Mouse (Mus musculus): ENCODE measurements around the gene Ilf2.
A peak's percentile ranks its signal among the peaks of the same experiment; 100 is the strongest.

The Ilf2 gene

GRCm38 (mm10) chr3:90462579-90462978 lies 13.3 kb upstream of the Ilf2 start:
- DNase-seq (ENCODE audit: low spot score in 2 of 2), result no peak

DNA sequence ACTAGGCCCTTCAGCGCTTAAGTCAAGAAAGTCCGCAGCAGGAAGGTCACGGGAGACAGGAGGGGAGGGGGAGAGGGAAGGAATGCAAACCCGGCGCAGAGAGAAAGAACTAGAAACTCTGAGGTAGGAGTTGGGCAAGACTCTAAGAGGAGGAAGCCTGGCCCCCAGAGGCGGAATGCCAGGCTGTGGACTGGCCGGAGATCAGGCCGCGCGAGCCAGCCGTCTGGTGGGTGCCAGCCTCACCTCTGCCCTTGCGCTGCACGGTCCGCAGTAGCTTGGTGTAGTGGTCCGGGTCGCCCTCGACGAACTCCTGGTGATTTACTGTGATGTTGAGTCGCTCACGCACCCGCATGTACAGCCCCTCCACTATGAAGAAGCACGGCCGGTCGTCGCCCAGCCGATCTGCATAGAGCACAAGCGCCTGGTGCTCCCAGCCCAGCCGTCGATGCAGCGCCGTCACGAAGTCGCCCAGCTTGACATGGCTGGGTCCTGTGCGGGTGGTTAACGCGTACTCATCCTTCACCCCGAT lies 11.3 kb upstream of the Ilf2 start:
- DNase-seq (ENCODE audit: low spot score in 2 of 2), result peak in 1 of 2 experiments; percentile 26

DNA sequence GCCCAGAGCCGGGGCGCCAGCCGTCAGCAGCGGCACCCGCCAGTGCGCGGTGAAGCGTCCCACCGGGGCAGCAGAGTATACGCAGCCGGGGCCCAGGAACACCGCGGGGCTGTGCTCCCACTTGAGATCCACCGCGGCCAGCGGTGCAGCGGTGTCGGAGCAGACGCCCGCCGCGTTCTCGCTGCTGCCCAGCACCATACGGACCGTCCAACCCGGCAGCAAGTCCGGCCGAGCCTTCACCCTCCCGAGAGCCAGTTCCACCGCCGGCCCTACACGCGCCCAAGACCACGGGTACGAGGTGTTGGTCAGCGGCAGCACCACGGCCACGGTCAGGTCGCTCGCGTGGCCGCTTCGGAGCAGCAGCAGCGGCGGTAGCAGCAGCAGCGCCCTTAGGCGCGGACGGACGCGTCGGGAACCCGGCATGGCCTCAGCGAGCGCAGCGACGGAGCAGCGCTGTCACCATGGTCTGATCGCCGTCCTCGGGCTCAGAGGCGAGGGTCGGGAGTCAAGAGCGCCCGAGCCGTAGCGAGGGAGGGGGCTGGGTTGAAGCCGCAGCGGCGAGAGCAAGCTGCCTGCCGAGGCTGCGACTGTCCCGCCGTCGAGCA lies 10.7 kb upstream of the Ilf2 start:
- peak in 1 of 2 experiments; percentile 23 for DNase-seq (ENCODE audit: low spot score in 2 of 2)

DNA sequence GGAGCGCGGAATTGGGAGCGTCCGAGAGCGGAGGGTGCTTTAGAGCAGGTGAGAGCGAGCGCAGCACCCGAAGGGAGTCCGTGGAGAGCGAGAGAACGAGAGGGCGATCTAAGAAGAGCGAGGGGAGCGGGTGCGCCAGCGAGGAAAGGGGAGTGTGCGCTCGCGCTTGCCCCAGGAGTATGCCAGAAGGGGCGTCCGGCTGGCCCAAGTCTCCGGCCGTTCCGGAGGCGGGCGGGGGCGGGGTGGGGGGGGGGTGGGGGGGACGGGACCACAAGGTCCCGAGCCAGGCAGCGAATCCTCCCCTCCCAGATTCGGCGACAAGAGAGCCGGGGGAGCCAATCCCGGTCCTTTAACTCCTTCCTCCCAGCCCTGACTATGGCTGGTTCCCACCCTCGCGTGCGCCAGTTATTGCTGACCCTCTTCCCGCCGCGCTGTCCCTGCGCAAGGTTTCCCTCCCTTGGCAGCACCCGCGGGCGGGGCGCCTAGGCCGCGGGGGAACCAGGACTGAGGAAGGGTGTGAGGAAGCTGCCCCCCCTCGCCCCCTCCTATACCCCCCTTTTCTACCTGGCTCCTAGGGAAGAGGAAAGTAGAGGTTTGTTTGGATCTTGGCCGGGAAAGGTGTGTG lies 10.1 kb upstream of the Ilf2 start, which contains the start of gene Npr1:
Gene Npr1 (minus strand): TSS at position 181 of the 625 bp plus-strand sequence.
- DNase-seq (ENCODE audit: low spot score in 2 of 2), result peak; percentile 45 to 63

DNA sequence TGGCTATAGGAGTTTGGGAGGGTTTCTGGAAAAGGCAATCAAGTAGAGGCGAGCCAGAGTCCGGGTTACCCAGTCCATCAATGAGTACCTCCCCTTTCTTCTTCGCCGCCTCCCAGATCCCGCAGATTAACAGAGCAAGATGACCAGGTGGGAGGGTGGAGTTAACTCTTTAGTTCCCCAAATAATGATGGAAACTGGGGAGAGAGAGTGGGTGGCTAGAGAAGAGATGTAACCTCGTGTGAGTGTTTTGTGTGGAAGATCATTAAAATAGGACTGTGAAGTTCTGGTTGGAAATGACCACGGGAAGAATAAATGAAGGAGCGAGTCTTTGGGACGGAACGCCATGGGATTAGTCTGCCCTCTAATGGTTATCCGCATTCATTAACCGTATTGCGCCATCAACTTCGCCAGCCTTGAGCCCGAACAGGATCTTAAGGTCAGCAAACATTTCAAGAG lies 9.6 kb upstream of the Ilf2 start:
- peak; percentile 61 to 77 for DNase-seq (ENCODE audit: low spot score in 2 of 2)

- no peak for DNase-seq (ENCODE audit: low spot score in 2 of 2)
These were observed 8.2 kb upstream of the Ilf2 start for GRCm38 (mm10) chr3:90467618-90468300.

- peak; percentile 58 to 59 for DNase-seq (ENCODE audit: low spot score in 2 of 2)
These were observed 3.7 kb upstream of the Ilf2 start for GRCm38 (mm10) chr3:90472213-90472612.

- no peak for DNase-seq (ENCODE audit: low spot score in 2 of 2)
These were observed 635 bp upstream of the Ilf2 start for GRCm38 (mm10) chr3:90475151-90475830.

GRCm38 (mm10) chr3:90486998-90487397 lies 11.1 kb downstream of the Ilf2 start:
- DNase-seq (ENCODE audit: low spot score in 2 of 2), result no peak

- DNase-seq (ENCODE audit: low spot score in 2 of 2), result no peak
These were observed 12.7 kb downstream of the Ilf2 start for GRCm38 (mm10) chr3:90488576-90488975.

DNA sequence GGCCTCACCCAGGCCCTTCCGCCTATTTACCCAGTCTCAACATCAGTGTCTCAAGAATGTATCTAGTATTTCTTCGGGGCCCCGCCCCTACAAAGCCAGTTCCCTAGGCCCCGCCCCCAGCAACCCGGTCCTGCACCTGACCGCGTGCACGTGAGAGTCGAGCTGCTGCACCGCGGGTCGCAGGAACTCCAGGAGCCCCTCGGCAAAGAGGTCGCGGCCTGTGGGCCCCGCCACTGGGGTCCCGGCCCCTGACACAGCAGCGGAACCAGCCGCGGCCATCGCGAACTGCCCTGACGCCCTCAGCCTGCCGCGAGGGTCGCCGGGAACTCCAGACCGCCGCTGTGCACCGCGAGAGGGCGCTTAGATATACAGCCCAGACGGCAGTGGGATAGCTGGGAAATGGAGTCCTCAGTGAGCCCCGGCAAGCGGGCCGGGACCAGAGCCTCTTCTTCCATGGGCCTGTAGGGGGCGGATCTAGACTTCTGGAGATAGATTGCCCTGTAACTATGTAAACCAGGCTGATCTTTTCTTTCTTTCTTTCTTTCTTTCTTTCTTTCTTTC lies 14.8 kb downstream of the Ilf2 start, which contains the start of gene Snapin:
Gene Snapin (minus strand): TSS at position 338 of the 561 bp plus-strand sequence.
- DNase-seq (ENCODE audit: low spot score in 2 of 2), result peak; percentile 96 to 97

DNA sequence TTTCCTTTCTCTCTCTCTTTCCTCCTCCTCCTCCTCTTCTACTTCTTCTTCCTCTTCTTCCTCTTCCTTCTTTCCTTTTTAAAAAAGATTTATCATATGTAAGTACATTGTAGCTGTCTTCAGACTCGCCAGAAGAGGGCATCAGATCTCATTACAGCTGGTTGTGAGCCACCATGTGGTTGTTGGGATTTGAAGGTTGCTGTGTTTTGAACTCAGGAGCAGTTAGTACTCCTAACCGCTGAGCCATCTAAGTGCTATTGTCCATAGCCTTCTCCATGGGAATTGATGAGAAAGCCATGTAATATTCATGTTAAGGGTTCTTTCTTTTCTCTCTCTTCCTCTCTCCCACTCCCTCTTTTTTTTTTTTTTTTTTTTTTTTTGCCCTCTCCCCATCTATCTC lies 15.4 kb downstream of the Ilf2 start:
- DNase-seq (ENCODE audit: low spot score in 2 of 2), result no peak

DNA sequence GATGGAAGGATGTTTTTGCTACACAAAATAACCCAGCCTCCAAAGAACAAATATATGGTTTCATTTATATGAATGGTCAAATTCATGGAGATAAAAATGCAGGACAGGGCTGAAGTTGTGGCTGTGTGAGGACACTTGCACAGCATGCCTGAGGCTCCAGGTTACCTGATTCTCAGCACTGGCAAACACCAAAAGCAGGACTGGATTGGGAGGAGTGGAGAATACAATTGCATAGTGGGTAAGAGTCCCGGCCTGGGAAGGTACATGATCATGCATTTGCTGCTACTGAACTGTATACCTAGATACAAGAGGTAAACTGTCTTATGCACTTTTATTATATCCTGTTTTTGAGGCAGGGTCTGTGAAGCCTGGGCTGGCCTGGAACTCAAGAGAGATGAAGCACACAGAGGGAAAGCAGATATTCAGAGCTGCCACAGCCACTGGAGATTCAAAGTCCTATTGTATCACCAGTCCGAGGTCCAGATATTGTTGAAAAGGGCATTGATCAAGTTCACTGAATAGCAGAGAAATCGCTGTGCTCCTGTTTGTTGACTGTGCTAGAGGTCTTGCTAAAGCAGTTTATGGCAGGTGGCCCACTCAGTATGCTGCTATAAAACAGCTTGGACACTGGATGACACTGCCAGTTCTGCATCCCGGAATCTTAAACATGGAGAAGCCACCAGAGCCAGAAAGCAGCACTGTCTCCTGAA lies 18.1 kb downstream of the Ilf2 start:
- no peak for DNase-seq (ENCODE audit: low spot score in 2 of 2)

DNA sequence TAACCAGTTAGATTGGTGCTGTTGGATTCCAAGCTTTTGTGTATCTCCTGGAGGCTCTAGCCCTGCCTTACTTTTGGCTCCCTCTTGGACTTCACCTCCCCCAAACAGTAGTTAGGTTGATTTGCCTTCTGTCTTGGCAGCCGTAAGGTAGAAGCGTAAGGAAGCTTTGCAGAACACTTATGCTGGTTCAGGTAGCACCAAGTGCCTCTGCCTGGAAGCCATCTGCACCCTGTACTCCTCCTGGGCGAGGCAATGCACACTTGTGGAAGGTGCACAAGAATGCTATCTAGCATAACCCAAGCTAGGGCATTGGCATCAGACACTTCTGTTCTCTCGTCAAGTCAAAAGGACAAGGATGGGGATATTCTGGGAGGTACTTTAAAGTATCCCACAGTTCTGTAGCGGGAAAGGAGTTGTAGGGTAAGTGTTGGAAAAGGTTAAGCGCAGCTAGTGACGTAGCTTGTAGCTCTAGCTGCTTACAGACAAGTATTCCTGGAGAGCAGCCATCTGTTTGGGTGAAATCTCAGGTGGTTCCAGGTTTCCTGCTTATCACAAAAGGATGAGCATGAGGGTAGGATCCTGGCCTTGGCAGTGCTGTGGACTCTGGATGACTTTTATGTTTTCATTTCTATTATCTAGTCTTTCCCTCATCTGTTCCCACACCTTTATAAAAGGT lies 20.1 kb downstream of the Ilf2 start:
- no peak for DNase-seq (ENCODE audit: low spot score in 2 of 2)

GRCm38 (mm10) chr3:90497597-90497996 lies 21.7 kb downstream of the Ilf2 start:
- no peak for DNase-seq (ENCODE audit: low spot score in 2 of 2)

DNA sequence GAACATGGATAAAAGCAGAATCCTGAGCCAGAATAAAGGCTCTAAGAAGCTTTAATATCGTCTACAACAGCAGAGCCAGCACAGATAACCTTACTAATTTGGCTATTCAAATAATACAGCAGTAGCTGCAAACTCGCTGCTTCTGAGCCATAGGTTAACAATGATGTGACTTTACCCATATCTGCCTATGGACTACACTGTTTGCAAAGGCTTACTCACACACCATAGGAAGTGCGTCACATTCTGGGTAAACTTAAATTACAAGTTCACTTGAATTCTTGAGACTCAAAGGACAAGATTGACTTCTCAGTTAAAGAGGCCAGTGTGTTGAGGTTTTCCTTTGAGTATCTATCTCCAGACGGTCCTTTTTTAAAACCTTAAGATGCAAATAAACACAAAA lies 27.5 kb downstream of the Ilf2 start:
- DNase-seq (ENCODE audit: low spot score in 2 of 2), result no peak

GRCm38 (mm10) chr3:90505216-90505615 lies 29.3 kb downstream of the Ilf2 start:
- DNase-seq (ENCODE audit: low spot score in 2 of 2), result no peak

DNA sequence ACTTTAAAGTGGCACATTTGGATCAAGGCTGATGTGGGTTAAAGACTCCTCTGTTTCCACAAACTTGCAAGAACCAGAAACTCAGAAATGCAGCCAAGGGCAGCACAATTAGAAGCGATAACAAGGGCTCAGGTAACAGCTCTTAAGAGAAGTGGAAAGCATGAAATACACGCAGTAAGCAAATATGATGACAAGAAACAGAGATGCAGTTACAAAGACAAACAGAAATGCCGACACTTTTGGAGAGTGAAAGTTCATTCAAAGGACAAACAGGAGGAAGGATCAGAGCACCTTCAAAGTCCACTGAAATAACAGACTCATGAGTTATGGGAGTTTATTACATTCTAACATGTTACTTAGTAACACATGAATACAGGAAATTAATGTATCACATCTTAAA lies 30.4 kb downstream of the Ilf2 start:
- no peak for DNase-seq (ENCODE audit: low spot score in 2 of 2)

- DNase-seq (ENCODE audit: low spot score in 2 of 2), result no peak
These were observed 32.5 kb downstream of the Ilf2 start for GRCm38 (mm10) chr3:90508287-90508949.
